Mouse (Mus musculus) ES-E14 (cell line): ENCODE data around the gene Crym.

Experiments used
- HCFC1 ChIP-seq: IDR thresholded peaks from 2 replicates; pipeline ENCODE4 v1.6.1; 2012; ENCODE audit warnings: low read length, inconsistent platforms, borderline replicate concordance; ENCODE audit not compliant: insufficient read depth
- MAFK ChIP-seq: IDR thresholded peaks from 2 replicates; pipeline ENCODE4 v1.6.1; 2014; ENCODE audit warnings: mild to moderate bottlenecking, low read depth, low read length, inconsistent platforms; ENCODE audit not compliant: insufficient read depth
- ZNF384 ChIP-seq: IDR thresholded peaks from 2 replicates; pipeline ENCODE4 v1.6.1; 2012; ENCODE audit warnings: low read depth, low read length, inconsistent platforms

DNA sequence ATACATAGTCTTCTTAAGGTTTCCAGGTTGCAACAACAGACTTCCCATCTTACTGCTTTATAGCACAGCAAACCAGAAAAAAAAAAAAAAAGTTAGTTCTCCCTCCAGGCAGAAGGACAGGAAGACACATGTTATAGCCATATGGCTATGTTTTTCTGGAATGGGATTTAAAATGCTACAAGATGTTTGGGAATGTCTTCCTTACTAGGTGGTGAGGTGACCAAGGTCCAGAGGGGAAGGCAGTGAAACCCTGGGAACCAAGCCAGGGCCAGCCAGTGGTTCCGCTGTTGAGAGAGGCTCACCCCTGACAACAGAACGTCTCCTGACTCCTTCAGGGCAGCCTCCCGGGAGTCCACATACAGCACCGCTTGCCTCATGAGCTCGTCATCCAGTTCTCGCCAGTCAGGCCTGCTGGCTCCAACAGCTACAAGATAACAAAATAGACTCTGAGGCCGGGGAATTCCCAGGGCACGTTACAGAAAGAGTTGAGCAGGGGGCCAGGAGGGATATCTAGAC, 11.7 kb downstream of the Crym start:
- TF ChIP-seq ZNF384 (no peak), MAFK (no peak), HCFC1 (no peak)
